7 mouse cellular contexts compared by ENCODE assay signal in genomic region chrX:53050353-53050752, GRCm38 (mm10).
DNase-seq lines count a peak whose midpoint lies in the region; ATAC-seq and TF ChIP-seq lines count a peak whose summit lies in the region.

No protein-coding gene starts in this region.

- peak overlapping the region; percentile 61; the same call in 1 of the 2 replicates for H3K9ac ChIP-seq in ES-Bruce4 (ENCODE audit: low read depth, poor library complexity, severe bottlenecking)
- no peak overlapping the region for H3K9ac ChIP-seq in hindbrain, embryonic 11.5 days (ENCODE audit: low read depth, low read length)
- H3K9ac ChIP-seq in midbrain, embryonic 11.5 days (ENCODE audit: low read length), result no peak overlapping the region

- H3K27ac ChIP-seq in ES-Bruce4 (ENCODE audit: insufficient read depth, low read length), result no peak overlapping the region
- H3K27ac ChIP-seq in hindbrain, embryonic 11.5 days (ENCODE audit: low read depth, low read length), result no peak overlapping the region
- no peak overlapping the region for H3K27ac ChIP-seq in midbrain, embryonic 11.5 days (ENCODE audit: low read depth, low read length)

- no peak for TF ChIP-seq POLR2A in ES-Bruce4 (IDR thresholded peaks at IDR 0.05; ENCODE audit: insufficient read depth, low read length)

- H3K4me1 ChIP-seq in E14TG2a.4 (replicated peaks; ENCODE audit: low read depth, low read length) (peaks cover 31% of the 10 kb centered on the region), ES-Bruce4 (ENCODE audit: control insufficient read depth, insufficient read depth, low read length) (peaks cover under 1% of the 10 kb centered on the region)
- no peaks in the 10 kb centered on the region for H3K4me1 ChIP-seq in hindbrain, embryonic 11.5 days (replicated peaks; ENCODE audit: control insufficient read depth, insufficient read depth, low read length)
- peaks cover 3% of the 10 kb centered on the region for H3K4me1 ChIP-seq in midbrain, embryonic 11.5 days (ENCODE audit: control insufficient read depth, insufficient read depth, low read length)

- no peaks in the 10 kb centered on the region; the same call in 1 of the 2 replicates for H3K27me3 ChIP-seq in E14TG2a.4 (ENCODE audit: insufficient read depth, low read length)
- no peaks in the 10 kb centered on the region for H3K27me3 ChIP-seq in ES-Bruce4 (ENCODE audit: control insufficient read depth, insufficient read depth, low read length, poor library complexity, severe bottlenecking)
- H3K27me3 ChIP-seq in hindbrain, embryonic 11.5 days (ENCODE audit: control insufficient read depth, insufficient read depth, low read length), result no peaks in the 10 kb centered on the region
- no peaks in the 10 kb centered on the region for H3K27me3 ChIP-seq in midbrain, embryonic 11.5 days (ENCODE audit: control insufficient read depth, insufficient read depth, low read length)

- 14% methylated on average over 6 of the region's 9 CpGs for WGBS in hindbrain, embryonic 11.5 days
- 13% methylated on average over 8 of the region's 9 CpGs for WGBS in midbrain, embryonic 11.5 days

- H3K9me3 ChIP-seq in E14TG2a.4 (ENCODE audit: low read length) (no peaks in the 10 kb centered on the region), ES-Bruce4 (replicated peaks; ENCODE audit: control insufficient read depth, insufficient read depth, low read length, poor library complexity, severe bottlenecking) (no peaks in the 10 kb centered on the region)
- H3K9me3 ChIP-seq in hindbrain, embryonic 11.5 days (ENCODE audit: control insufficient read depth, low read length), result no peaks in the 10 kb centered on the region
- H3K9me3 ChIP-seq in midbrain, embryonic 11.5 days (ENCODE audit: control insufficient read depth, low read length), result no peaks in the 10 kb centered on the region

- no peaks in the 10 kb centered on the region for H3K36me3 ChIP-seq in E14TG2a.4 (ENCODE audit: insufficient read depth, low read length)
- H3K36me3 ChIP-seq in ES-Bruce4 (ENCODE audit: control insufficient read depth, insufficient read depth, low read length, poor library complexity, severe bottlenecking), result no peaks in the 10 kb centered on the region
- no peaks in the 10 kb centered on the region for H3K36me3 ChIP-seq in hindbrain, embryonic 11.5 days (ENCODE audit: control insufficient read depth, insufficient read depth, low read length)
- H3K36me3 ChIP-seq in midbrain, embryonic 11.5 days (ENCODE audit: control insufficient read depth, insufficient read depth, low read length), result no peaks in the 10 kb centered on the region

- H3K4me3 ChIP-seq in E14TG2a.4 (replicated peaks; ENCODE audit: low read length) (0 out of 2 replicates have a peak overlapping the region, but pooled peaks have one; percentile 20), ES-Bruce4 (ENCODE audit: low read depth, low read length) (no peak overlapping the region)
- no peak overlapping the region for H3K4me3 ChIP-seq in hindbrain, embryonic 11.5 days (ENCODE audit: low read depth, low read length)
- H3K4me3 ChIP-seq in midbrain, embryonic 11.5 days (ENCODE audit: low read depth, low read length), result peak overlapping the region; percentile 25

- DNase-seq in hindbrain, embryonic 11.5 days (ENCODE audit: low spot score), result peak; percentile 36
- no peak for DNase-seq in midbrain, embryonic 11.5 days (ENCODE audit: low spot score, missing footprints)
- DNase-seq in cerebellum, adult 9-11 months, result no peak
- no peak for DNase-seq in c-Kit-positive CD71-positive TER-119-positive erythroid progenitor cells, embryonic 14.5 days (ENCODE audit: low spot score)

- H3K4me2 ChIP-seq in hindbrain, embryonic 11.5 days (replicated peaks; ENCODE audit: low read depth, low read length), result peak overlapping the region; percentile 33; the same call in 1 of the 2 replicates
- peak overlapping the region; percentile 26 for H3K4me2 ChIP-seq in midbrain, embryonic 11.5 days

- TF ChIP-seq CTCF in E14TG2a.4 (conservative IDR thresholded peaks at IDR 0.05; ENCODE audit: low read length), result no peak
- TF ChIP-seq CTCF in ES-Bruce4 (IDR thresholded peaks at IDR 0.05; ENCODE audit: low read depth, low read length), result no peak

- ATAC-seq in hindbrain, embryonic 11.5 days (ENCODE audit: low FRiP score), result no peak
- ATAC-seq in midbrain, embryonic 11.5 days (ENCODE audit: low FRiP score), result peak; percentile 64
- ATAC-seq in erythroblast, adult 5-6 weeks (replicated peaks; ENCODE audit: low FRiP score, poor library complexity, severe bottlenecking), result no peak

- TF ChIP-seq EP300 in ES-Bruce4 (IDR thresholded peaks at IDR 0.05; ENCODE audit: insufficient read depth, low read depth, low read length), result no peak

Comparison
In these comparisons a context has a peak if more than half of its experiments do, and no peak if none do; other contexts are left out.
1. H3K4me3 ChIP-seq: peak in E14TG2a.4 (single experiment) and midbrain, embryonic 11.5 days (single experiment); none in ES-Bruce4 (single experiment) and hindbrain, embryonic 11.5 days (single experiment).